Mouse (Mus musculus): Measurements from ENCODE around the gene Glis3.

DNA sequence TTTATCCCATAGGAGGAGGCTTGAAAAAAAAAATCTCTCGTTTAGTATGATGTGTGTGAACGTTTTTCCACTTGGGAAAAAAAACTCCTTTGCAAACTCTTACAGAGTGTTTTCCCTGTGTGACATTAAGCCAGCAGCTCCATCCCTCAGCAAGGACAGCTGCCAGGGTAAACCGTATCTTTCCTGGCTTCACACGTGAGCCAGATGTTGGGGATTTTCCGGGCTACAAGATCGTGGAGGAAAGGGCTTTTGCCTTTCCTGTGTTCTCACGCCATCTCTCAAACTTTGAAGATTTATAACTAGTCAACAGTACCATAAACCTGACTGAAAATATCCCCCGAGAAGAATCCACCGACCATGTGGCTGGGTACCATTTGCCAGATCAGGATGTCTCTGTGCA is 256.9 kb downstream of the Glis3 start:
- no peak for TF ChIP-seq CTCF (IDR thresholded peaks at IDR 0.05)
- no peak for TF ChIP-seq EP300 (IDR thresholded peaks at IDR 0.05)
